Mouse (Mus musculus) erythroblast, embryonic 14.5 days (primary cell): Measurements from ENCODE around the gene Pyroxd2.

Experiments
- GATA1 ChIP-seq: IDR thresholded peaks from 2 replicates; pipeline ENCODE4 v1.6.1; 2012; ENCODE audit warnings: low read length, inconsistent platforms, mixed read lengths
- TAL1 ChIP-seq: IDR thresholded peaks from 3 replicates; pipeline ENCODE4 v1.6.1; 2012; ENCODE audit warnings: low read length, inconsistent platforms, mixed read lengths

DNA sequence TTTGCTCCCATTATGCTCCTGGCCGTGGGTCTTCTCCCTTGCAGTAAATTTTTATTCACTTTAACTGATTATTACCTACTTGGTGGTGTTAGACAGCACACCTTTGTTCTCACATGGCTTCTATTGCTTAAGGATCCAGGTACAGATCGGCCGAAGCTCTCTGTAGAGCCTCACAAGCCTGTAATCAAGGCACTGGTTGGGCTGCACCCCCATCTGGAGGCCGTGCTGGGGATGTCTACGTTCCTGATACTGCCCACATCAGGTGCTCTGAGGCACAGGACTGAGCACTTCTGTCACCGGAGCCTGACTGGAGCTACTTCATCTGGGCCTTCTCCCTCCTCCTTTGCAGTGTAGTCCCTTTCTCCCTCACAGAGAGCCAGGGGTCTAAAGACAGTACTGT is 29.3 kb downstream of the Pyroxd2 start:
- TF ChIP-seq TAL1 = no peak
- TF ChIP-seq GATA1 = no peak
